19 mouse cellular contexts compared by ENCODE assay signal in the genomic region with DNA sequence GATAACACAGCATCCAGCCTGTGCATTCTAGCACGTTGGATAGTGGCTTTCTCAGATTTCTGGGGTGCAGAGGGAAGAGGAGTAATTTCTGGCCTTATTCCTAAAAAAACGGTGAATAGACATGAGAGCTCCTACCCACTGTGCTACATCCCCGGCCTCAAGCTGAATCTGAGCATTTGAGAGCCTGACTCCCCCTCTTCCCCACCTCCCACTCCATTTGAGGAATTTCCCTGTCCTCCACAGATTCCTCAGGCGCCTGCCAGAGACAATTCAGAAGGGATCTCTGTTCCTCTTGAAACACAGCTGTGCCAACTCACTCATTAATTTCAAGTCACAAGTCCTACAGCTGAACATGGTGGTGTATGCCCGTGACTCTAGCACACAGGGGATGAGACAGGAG. TPM values are rescaled to one million over a fixed set of nuclear protein-coding genes. Genes with fewer than 3 reads are reported as not detected.
DNase-seq lines count a peak whose midpoint lies in the region; ATAC-seq and TF ChIP-seq lines count a peak whose summit lies in the region.
"Had no signal": no experiment of that assay in that cellular context is flagged by ENCODE, and none has a peak within 500 bp of the region (broad histone marks: within the 10 kb centered on the region; RNA-seq: fewer than 3 reads in every experiment).

No protein-coding gene starts in this region.

- no peak for TF ChIP-seq POLR2A in brain, embryonic 14.5 days (IDR thresholded peaks at IDR 0.05; ENCODE audit: borderline replicate concordance, extremely low read depth, insufficient read depth, insufficient read length, poor library complexity, severe bottlenecking)

- intact Hi-C loops in left cerebral cortex, adult 2 months (cut with DNase I) = no loop called here
- intact Hi-C loops in left cerebral cortex, postnatal 4 days (cut with DNase I) = no loop called here

- no peaks in the 10 kb centered on the region for H3K36me3 ChIP-seq in kidney, postnatal 0 days (ENCODE audit: insufficient read depth, low read length)
- H3K36me3 ChIP-seq: embryonic facial prominence, embryonic 13.5 days; forebrain, embryonic 15.5 days; heart, embryonic 13.5 days; hindbrain, embryonic 13.5 days; limb, embryonic 15.5 days; liver, embryonic 15.5 days; midbrain, embryonic 12.5 days had no signal

- H3K4me3 ChIP-seq in kidney, postnatal 0 days (replicated peaks; ENCODE audit: low read depth, low read length) = no peak overlapping the region
- H3K4me3 ChIP-seq in left cerebral cortex, adult 2 months = no peak overlapping the region
- H3K4me3 ChIP-seq: embryonic facial prominence, embryonic 13.5 days; forebrain, embryonic 15.5 days; heart, embryonic 13.5 days; hindbrain, embryonic 13.5 days; limb, embryonic 15.5 days; liver, embryonic 15.5 days; midbrain, embryonic 12.5 days had no signal

- H3K9ac ChIP-seq in kidney, postnatal 0 days (ENCODE audit: low read depth, low read length) = no peak overlapping the region
- H3K9ac ChIP-seq: embryonic facial prominence, embryonic 13.5 days; forebrain, embryonic 15.5 days; heart, embryonic 13.5 days; hindbrain, embryonic 13.5 days; limb, embryonic 15.5 days; liver, embryonic 15.5 days; midbrain, embryonic 12.5 days had no signal

- 30% methylated on average over 5 of the region's 5 CpGs for WGBS in kidney, postnatal 0 days

- ATAC-seq in kidney, postnatal 0 days (replicated peaks; ENCODE audit: low FRiP score, low read depth) = no peak
- ATAC-seq: forebrain, embryonic 15.5 days; inflammation-experienced regulatory T-cells, adult 6 months had no signal

- H3K4me1 ChIP-seq in kidney, postnatal 0 days (replicated peaks; ENCODE audit: insufficient read depth, low read length) = no peaks in the 10 kb centered on the region
- H3K4me1 ChIP-seq: embryonic facial prominence, embryonic 13.5 days; forebrain, embryonic 15.5 days; heart, embryonic 13.5 days; limb, embryonic 15.5 days; liver, embryonic 15.5 days; midbrain, embryonic 12.5 days had no signal

- no peak overlapping the region for H3K27ac ChIP-seq in kidney, postnatal 0 days
- no peak overlapping the region for H3K27ac ChIP-seq in left cerebral cortex, adult 2 months
- H3K27ac ChIP-seq: embryonic facial prominence, embryonic 13.5 days; forebrain, embryonic 15.5 days; heart, embryonic 13.5 days; hindbrain, embryonic 13.5 days; limb, embryonic 15.5 days; liver, embryonic 15.5 days; midbrain, embryonic 12.5 days had no signal

- H3K9me3 ChIP-seq in kidney, postnatal 0 days (replicated peaks; ENCODE audit: low read length) = no peaks in the 10 kb centered on the region
- H3K9me3 ChIP-seq: embryonic facial prominence, embryonic 13.5 days; forebrain, embryonic 15.5 days; heart, embryonic 13.5 days; hindbrain, embryonic 13.5 days; limb, embryonic 15.5 days; liver, embryonic 15.5 days; midbrain, embryonic 12.5 days had no signal

- H3K27me3 ChIP-seq in kidney, postnatal 0 days (ENCODE audit: insufficient read depth, low read length) = no peaks in the 10 kb centered on the region
- H3K27me3 ChIP-seq: embryonic facial prominence, embryonic 13.5 days; forebrain, embryonic 15.5 days; hindbrain, embryonic 13.5 days; limb, embryonic 15.5 days; liver, embryonic 15.5 days; midbrain, embryonic 12.5 days had no signal

- H3K4me2 ChIP-seq in kidney, postnatal 0 days (ENCODE audit: low read length) = no peak overlapping the region
- H3K4me2 ChIP-seq: embryonic facial prominence, embryonic 13.5 days; forebrain, embryonic 15.5 days; heart, embryonic 13.5 days; hindbrain, embryonic 13.5 days; limb, embryonic 15.5 days; liver, embryonic 15.5 days; midbrain, embryonic 12.5 days had no signal

- no peak for TF ChIP-seq CTCF in kidney, postnatal 0 days (IDR thresholded peaks at IDR 0.05; ENCODE audit: low read depth)
- no peak for TF ChIP-seq CTCF in left cerebral cortex, adult 2 months (IDR thresholded peaks at IDR 0.05)
- TF ChIP-seq CTCF in brain, embryonic 14.5 days (IDR thresholded peaks at IDR 0.05; ENCODE audit: borderline replicate concordance, extremely low read depth, insufficient read depth, insufficient read length) = no peak

- DNase-seq in kidney, postnatal 0 days (ENCODE audit: low spot score) = peak; percentile 61
- DNase-seq in kidney, adult 18-20 months = no peak
- peak; percentile 29 to 44 for DNase-seq in left cerebral cortex, adult 2 months (ENCODE audit: extremely low spot score in 1 of 2, low spot score in 2 of 2)
- no peak for DNase-seq in left cerebral cortex, postnatal 4 days
- peak; percentile 24 for DNase-seq in brain, embryonic 14.5 days (ENCODE audit: low read depth)
- peak; percentile 18 to 51 for DNase-seq in right cerebral cortex, postnatal 36 days (ENCODE audit: low spot score in 2 of 2)
- no peak for DNase-seq in thymus, postnatal 4 days
- DNase-seq: adrenal gland, adult 2 months; cerebellum, adult 9-10 months; gastrocnemius, postnatal 10 days; heart, adult 11 months had no signal

RNA-seq across cellular contexts. Expression of a gene that starts 19.6 kb away (rescaled TPM):
- 29.5 and 33.8 TPM in 2 replicates for polyA plus RNA-seq in kidney, postnatal 0 days (2015; fragmentation: Nextera tagmentation; extraction: Ambion mirVana)
- total RNA-seq in left cerebral cortex, adult 2 months (2021) = 100 to 1,000 TPM in 1 of 2 experiments, 10 to 100 TPM in 1; 99.6 to 113 TPM
- total RNA-seq in left cerebral cortex, postnatal 4 days (2021) = 10 to 100 TPM; 74.0 to 80.0 TPM
- polyA plus RNA-seq in brain, embryonic 14.5 days (2012; rRNA removed) = 45.1 and 55.9 TPM in 2 replicates

Comparison
In these comparisons a context has a peak if more than half of its experiments do, and no peak if none do; other contexts are left out.
1. DNase-seq: peak in kidney, postnatal 0 days (single experiment), left cerebral cortex, adult 2 months (2 of 2), brain, embryonic 14.5 days (single experiment) and right cerebral cortex, postnatal 36 days (2 of 2); none in kidney, adult 18-20 months (single experiment), left cerebral cortex, postnatal 4 days (single experiment) and thymus, postnatal 4 days (single experiment).